Mouse (Mus musculus) embryonic facial prominence, embryonic 15.5 days (tissue): ENCODE measurements around the gene Pusl1. TPM values are rescaled to one million over a fixed set of nuclear protein-coding genes. Genes with fewer than 3 reads are reported as not detected.
A peak's percentile ranks its signal among the peaks of the same experiment; 100 is the strongest.

Experiments used
- ATAC-seq: fragments of 200-750 bp; cut with Nextera tagmentation; 2 replicates; pipeline ENCODE4 v1.8.0; 2017; ENCODE audit warnings: low read depth, moderate TSS enrichment; ENCODE audit not compliant: insufficient number of reproducible peaks, low FRiP score, low TSS enrichment
- H3K27ac ChIP-seq: fragments of 300-500 bp; sonication (generic); replicated peaks from 2 replicates; pipeline ENCODE4 v1.5.1; 2015; ENCODE audit warnings: mild to moderate bottlenecking, inconsistent platforms
- H3K27me3 ChIP-seq: fragments of 300-500 bp; sonication (generic); 2 replicates; pipeline ENCODE4 v1.6.1; 2015; ENCODE audit warnings: inconsistent platforms
- H3K36me3 ChIP-seq: fragments of 300-500 bp; sonication (generic); 2 replicates; pipeline ENCODE4 v1.6.1; 2015; ENCODE audit warnings: mild to moderate bottlenecking, inconsistent platforms
- H3K4me1 ChIP-seq: fragments of 300-500 bp; sonication (generic); 2 replicates; pipeline ENCODE4 v1.6.1; 2015; ENCODE audit warnings: inconsistent platforms
- H3K4me2 ChIP-seq: fragments of 300-500 bp; sonication (generic); replicated peaks from 2 replicates; pipeline ENCODE4 v1.6.1; 2015; ENCODE audit warnings: mild to moderate bottlenecking, inconsistent platforms
- H3K4me3 ChIP-seq: fragments of 300-500 bp; sonication (generic); replicated peaks from 2 replicates; pipeline ENCODE4 v1.5.1; 2015; ENCODE audit warnings: mild to moderate bottlenecking, inconsistent platforms
- H3K9ac ChIP-seq: fragments of 300-500 bp; sonication (generic); 2 replicates; pipeline ENCODE4 v1.6.1; 2015; ENCODE audit warnings: inconsistent platforms
- H3K9me3 ChIP-seq: fragments of 300-500 bp; sonication (generic); replicated peaks from 2 replicates; pipeline ENCODE4 v1.6.1; 2016; ENCODE audit warnings: inconsistent platforms
- WGBS: fragments of 180-500 bp; shearing (Covaris S2); methylation state at CpG from one replicate; pipeline ENCODE4 v1.1.7; 2015; 5-methylcytosine and 5-hydroxymethylcytosine counted together
- microRNA-seq: library from miRNA; unstranded; fragments of <30 nt; microRNA quantifications from one replicate; pipeline ENCODE4, GENCODE M21; 2016; ENCODE audit warnings: borderline number of aligned reads
- polyA plus RNA-seq: library from polyadenylated mRNA; unstranded; fragments of >200 nt; fragmentation: Nextera tagmentation; extraction: Ambion mirVana; gene quantifications from 2 replicates; pipeline ENCODE4 v1.2.1, GENCODE M21; 2015

The Pusl1 gene
- polyA plus RNA-seq, 1 experiment from 2014 or later, result 62.6 TPM

GRCm38 (mm10) chr4:155841003-155841454, 50.6 kb downstream of the Pusl1 start:
- Histone ChIP-seq H3K27ac (peak overlapping the region; percentile 89), H3K27me3 (no peaks in the 10 kb centered on the region), H3K4me3 (peak overlapping the region; percentile 55), H3K4me2 (peak overlapping the region; percentile 91), H3K4me1 (peaks cover 46% of the 10 kb centered on the region), H3K9ac (peak overlapping the region; percentile 51), H3K9me3 (no peaks in the 10 kb centered on the region), H3K36me3 (peaks cover 17% of the 10 kb centered on the region)
- ATAC-seq, result peak; percentile 65
- under 1% methylated on average over 32 of the region's 32 CpGs for WGBS

- Histone ChIP-seq H3K9me3 (no peaks in the 10 kb centered on the region), H3K4me1 (peaks cover 46% of the 10 kb centered on the region), H3K27me3 (no peaks in the 10 kb centered on the region), H3K4me3 (peak overlapping the region; percentile 55), H3K9ac (peak overlapping the region; percentile 51), H3K27ac (peak overlapping the region; percentile 89), H3K36me3 (peaks cover 17% of the 10 kb centered on the region), H3K4me2 (peak overlapping the region; percentile 91)
- 11% methylated on average over 8 of the region's 8 CpGs for WGBS
- no peak for ATAC-seq
Measured at GRCm38 (mm10) chr4:155840076-155841002, 51.2 kb downstream of the Pusl1 start.

- Histone ChIP-seq H3K4me2 (peak within 1 kb of the TSS; percentile 91), H3K9ac (peak within 1 kb of the TSS; percentile 51), H3K4me3 (peak within 1 kb of the TSS; percentile 55), H3K36me3 (peaks cover 17% of the 10 kb centered on the region), H3K27me3 (no peaks in the 10 kb centered on the region), H3K9me3 (no peaks in the 10 kb centered on the region), H3K27ac (peak within 1 kb of the TSS; percentile 89), H3K4me1 (peaks cover 46% of the 10 kb centered on the region)
- WGBS, result 5% methylated on average over 16 of the region's 16 CpGs
- peak; percentile 85 for ATAC-seq
Measured at GRCm38 (mm10) chr4:155839483-155839910, 52.1 kb downstream of the Pusl1 start, which contains the start of gene Mxra8. Mxra8 (plus strand) TSS chr4:155839680.

GRCm38 (mm10) chr4:155838187-155839153, 53.1 kb downstream of the Pusl1 start:
- 51% methylated on average over 8 of the region's 8 CpGs for WGBS
- H3K9ac ChIP-seq, result no peak overlapping the region

More at GRCm38 (mm10) chr4:155838187-155839153, 53.1 kb downstream of the Pusl1 start:
- Histone ChIP-seq H3K27ac (peak overlapping the region; percentile 89), H3K27me3 (no peaks in the 10 kb centered on the region), H3K4me3 (peak overlapping the region; percentile 11; the same call in 1 of the 2 replicates), H3K4me2 (peak overlapping the region; percentile 91), H3K4me1 (peaks cover 56% of the 10 kb centered on the region), H3K9me3 (no peaks in the 10 kb centered on the region), H3K36me3 (peaks cover 12% of the 10 kb centered on the region)
- ATAC-seq, result peak; percentile 30; the same call in 1 of the 2 replicates

Small RNA genes lying within 50 kb of the gene (microRNA-seq; reads per million reads assigned to microRNA genes)
- not detected for gene Gm22991

Other genes with a start within 250 kb of the Pusl1 start
- not detected in 2 replicates for gene Gm10563, start 246.4 kb downstream of the Pusl1 start, polyA plus RNA-seq
- gene Mmp23, start 238.4 kb downstream of the Pusl1 start, polyA plus RNA-seq, result 38.5 and 39.0 TPM in 2 replicates
- 36.3 and 36.8 TPM in 2 replicates for gene Mib2, start 222.6 kb downstream of the Pusl1 start, polyA plus RNA-seq
- gene Fndc10, start 197.4 kb downstream of the Pusl1 start, polyA plus RNA-seq, result 13.5 and 13.9 TPM in 2 replicates
- 135 and 140 TPM in 2 replicates for gene Ssu72, start 187.0 kb downstream of the Pusl1 start, polyA plus RNA-seq
- gene Tmem240, start 157.0 kb downstream of the Pusl1 start, polyA plus RNA-seq, result 1.6 and 2.2 TPM in 2 replicates
- gene Atad3a, start 130.7 kb downstream of the Pusl1 start, polyA plus RNA-seq, result 84.9 and 89.9 TPM in 2 replicates
- 14.2 and 17.4 TPM in 2 replicates for gene Vwa1, start 117.1 kb downstream of the Pusl1 start, polyA plus RNA-seq
- 0.76 and 1.2 TPM in 2 replicates for gene Tmem88b, start 105.9 kb downstream of the Pusl1 start, polyA plus RNA-seq
- gene Ankrd65, start 101.3 kb downstream of the Pusl1 start, polyA plus RNA-seq, result 0.29 and 0.71 TPM in 2 replicates
- 175 and 191 TPM in 2 replicates for gene Mrpl20, start 88.9 kb downstream of the Pusl1 start, polyA plus RNA-seq
- gene Ccnl2, start 79.3 kb downstream of the Pusl1 start, polyA plus RNA-seq, result 198 and 206 TPM in 2 replicates
- 142 TPM in 2 replicates for gene Aurkaip1, start 60.5 kb downstream of the Pusl1 start, polyA plus RNA-seq
- 137 and 141 TPM in 2 replicates for gene Mxra8, start 52.1 kb downstream of the Pusl1 start, polyA plus RNA-seq
- gene Dvl1, start 44.4 kb downstream of the Pusl1 start, polyA plus RNA-seq, result 10.0 and 12.2 TPM in 2 replicates
- gene Tas1r3, start 28.4 kb downstream of the Pusl1 start, polyA plus RNA-seq, result 0.48 and 0.56 TPM in 2 replicates
- 18.0 and 20.1 TPM in 2 replicates for gene Cptp, start 22.3 kb downstream of the Pusl1 start, polyA plus RNA-seq
- 71.7 and 73.1 TPM in 2 replicates for gene Ints11, start 22.2 kb downstream of the Pusl1 start, polyA plus RNA-seq
- gene Acap3, start within 50 bp of the Pusl1 start, polyA plus RNA-seq, result 25.1 and 26.2 TPM in 2 replicates
- 108 and 109 TPM in 2 replicates for gene Ube2j2, start 52.0 kb upstream of the Pusl1 start, polyA plus RNA-seq
- 68.2 and 73.8 TPM in 2 replicates for gene C1qtnf12, start 70.5 kb upstream of the Pusl1 start, polyA plus RNA-seq
- gene B3galt6, start 100.9 kb upstream of the Pusl1 start, polyA plus RNA-seq, result 16.6 and 16.7 TPM in 2 replicates
- 165 and 172 TPM in 2 replicates for gene Sdf4, start 101.1 kb upstream of the Pusl1 start, polyA plus RNA-seq
- gene Tnfrsf4, start 122.1 kb upstream of the Pusl1 start, polyA plus RNA-seq, result 1.1 and 1.2 TPM in 2 replicates
- gene Tnfrsf18, start 134.4 kb upstream of the Pusl1 start, polyA plus RNA-seq, result 6.0 and 7.1 TPM in 2 replicates
- 4.0 and 4.3 TPM in 2 replicates for gene Ttll10, start 167.6 kb upstream of the Pusl1 start, polyA plus RNA-seq
- gene 9430015G10Rik, start 218.2 kb upstream of the Pusl1 start, polyA plus RNA-seq, result 32.8 and 33.5 TPM in 2 replicates
- gene Rnf223, start 238.7 kb upstream of the Pusl1 start, polyA plus RNA-seq, result 0.67 and 1.8 TPM in 2 replicates